Mouse (Mus musculus): ENCODE data around the gene Klhl7. TPM values are rescaled to one million over a fixed set of nuclear protein-coding genes. Genes with fewer than 3 reads are reported as not detected.

The Klhl7 gene
- total RNA-seq (2014; fragmentation: Nextera tagmentation) (11.1 and 13.7 TPM in 2 replicates), total RNA-seq (2017) (23.1 and 32.8 TPM in 2 replicates)

GRCm38 (mm10) chr5:24100106-24100809 is at the start of gene Klhl7:
Klhl7 (plus strand) TSS chr5:24100605.
- peak; percentile 81 for ATAC-seq (replicated peaks; ENCODE audit: low FRiP score, low TSS enrichment, poor library complexity, severe bottlenecking)

- 0 out of 2 replicates have a peak, but pooled peaks have one; percentile 35 for ATAC-seq (replicated peaks; ENCODE audit: low FRiP score, low TSS enrichment, poor library complexity, severe bottlenecking)
Measured at GRCm38 (mm10) chr5:24051755-24052675, 48.4 kb upstream of the Klhl7 start.

- peak; percentile 72 for ATAC-seq (replicated peaks; ENCODE audit: low FRiP score, low TSS enrichment, poor library complexity, severe bottlenecking)
Measured at GRCm38 (mm10) chr5:24053245-24054190, 46.9 kb upstream of the Klhl7 start.

- no peak for ATAC-seq (replicated peaks; ENCODE audit: low FRiP score, low TSS enrichment, poor library complexity, severe bottlenecking)
Measured at GRCm38 (mm10) chr5:24054382-24054781, 46.0 kb upstream of the Klhl7 start.

DNA sequence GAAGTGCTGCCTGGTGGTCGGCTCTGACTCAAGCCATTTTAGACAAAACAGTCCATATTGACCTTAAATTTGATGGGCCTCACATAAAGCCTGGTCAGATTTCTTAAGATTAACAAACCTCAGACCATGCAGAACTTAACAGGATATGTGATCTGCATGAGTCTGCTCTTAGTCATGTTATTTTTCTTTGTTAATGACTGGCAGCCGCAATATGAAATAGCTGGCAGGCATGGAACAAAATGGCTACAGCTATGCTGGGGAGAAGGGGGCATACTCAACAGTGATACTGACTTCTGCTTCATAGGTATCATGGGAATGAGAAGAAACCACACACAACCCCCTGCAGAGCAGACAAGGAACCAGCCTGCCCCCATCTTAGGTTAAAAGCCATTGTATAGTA is 43.5 kb upstream of the Klhl7 start:
- no peak for ATAC-seq (replicated peaks; ENCODE audit: low FRiP score, low TSS enrichment, poor library complexity, severe bottlenecking)

- ATAC-seq (replicated peaks; ENCODE audit: low FRiP score, low TSS enrichment, poor library complexity, severe bottlenecking), result no peak
Measured at GRCm38 (mm10) chr5:24057592-24057991, 42.8 kb upstream of the Klhl7 start.

DNA sequence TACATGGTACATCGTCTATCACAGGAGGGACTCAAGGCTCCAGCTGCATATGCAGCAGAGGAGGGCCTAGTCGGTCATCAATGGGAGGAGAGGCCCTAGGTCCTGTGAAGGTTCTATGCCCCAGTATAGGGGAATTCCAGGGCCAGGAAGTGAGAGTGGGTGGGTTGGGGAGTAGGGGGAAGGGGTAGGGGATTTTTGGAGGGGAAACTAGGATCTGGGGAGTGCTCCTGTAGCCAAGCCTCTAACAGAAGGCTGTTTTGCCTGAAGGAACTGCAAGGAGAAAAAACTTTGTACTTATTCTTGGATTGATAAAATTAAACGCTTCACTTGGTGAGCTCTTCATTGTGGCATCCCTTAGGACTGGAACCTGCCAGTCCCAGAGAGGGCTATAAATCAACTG is 39.5 kb upstream of the Klhl7 start:
- no peak for ATAC-seq (replicated peaks; ENCODE audit: low FRiP score, low TSS enrichment, poor library complexity, severe bottlenecking)

DNA sequence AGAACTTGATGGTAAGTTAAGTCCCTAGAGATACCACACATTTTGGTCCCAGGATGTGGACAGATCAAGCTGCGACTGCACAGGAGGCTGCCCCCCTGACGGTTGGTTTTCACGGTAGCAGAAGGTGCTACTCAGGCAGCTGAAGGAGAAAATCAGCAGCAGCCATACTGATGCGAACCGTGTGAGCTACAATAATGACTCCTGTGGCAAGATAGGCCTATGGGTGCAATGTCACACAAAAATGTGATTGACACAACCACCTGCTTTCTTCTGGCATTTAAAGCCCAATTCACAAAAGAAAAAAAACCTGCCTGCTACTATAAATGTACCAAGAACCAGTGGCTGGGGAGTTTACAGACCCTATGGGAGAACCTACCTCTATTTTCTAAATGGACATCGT is 37.4 kb upstream of the Klhl7 start:
- no peak for ATAC-seq (replicated peaks; ENCODE audit: low FRiP score, low TSS enrichment, poor library complexity, severe bottlenecking)

DNA sequence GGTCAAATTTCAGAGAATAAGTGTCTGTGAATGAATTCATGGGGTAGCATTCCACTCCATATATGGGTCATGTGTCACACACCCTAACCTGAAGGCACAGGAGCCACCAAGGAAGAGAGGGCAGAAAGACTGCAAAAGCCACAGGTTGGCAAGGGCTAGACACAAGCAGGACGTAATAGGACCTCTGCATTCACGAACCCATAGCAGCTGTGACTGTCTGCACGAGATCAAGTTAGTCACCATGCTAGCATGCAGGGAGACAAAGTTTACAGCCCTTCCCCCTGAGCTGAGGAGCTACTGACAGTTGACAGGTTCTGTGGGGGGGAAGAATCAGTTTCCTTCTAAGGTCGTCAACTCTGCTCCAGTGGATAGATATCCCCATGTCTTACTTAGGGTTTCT is 36.9 kb upstream of the Klhl7 start:
- ATAC-seq (replicated peaks; ENCODE audit: low FRiP score, low TSS enrichment, poor library complexity, severe bottlenecking), result no peak

- ATAC-seq (replicated peaks; ENCODE audit: low FRiP score, low TSS enrichment, poor library complexity, severe bottlenecking), result no peak
Measured at GRCm38 (mm10) chr5:24068955-24069354, 31.4 kb upstream of the Klhl7 start.

DNA sequence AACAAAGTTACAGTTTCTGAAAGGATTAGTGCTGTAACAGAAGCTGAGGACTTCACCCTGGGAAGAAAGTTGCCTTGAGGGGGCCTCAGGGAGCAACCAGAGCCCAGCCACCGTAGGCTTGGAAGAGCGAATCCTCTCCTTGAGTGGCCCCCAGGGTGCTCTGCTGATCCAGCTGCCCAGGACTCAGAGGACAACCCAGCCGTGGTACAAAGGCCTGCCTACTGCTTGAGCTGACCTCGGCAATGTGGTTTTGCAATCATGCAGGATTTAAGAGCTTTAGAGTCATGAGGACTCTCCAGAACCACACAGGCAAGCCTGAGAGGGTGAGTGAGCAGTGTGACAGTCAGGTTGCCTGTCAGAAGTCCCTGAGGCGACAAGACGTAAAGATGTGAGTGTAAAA is 28.4 kb upstream of the Klhl7 start:
- no peak for ATAC-seq (replicated peaks; ENCODE audit: low FRiP score, low TSS enrichment, poor library complexity, severe bottlenecking)

DNA sequence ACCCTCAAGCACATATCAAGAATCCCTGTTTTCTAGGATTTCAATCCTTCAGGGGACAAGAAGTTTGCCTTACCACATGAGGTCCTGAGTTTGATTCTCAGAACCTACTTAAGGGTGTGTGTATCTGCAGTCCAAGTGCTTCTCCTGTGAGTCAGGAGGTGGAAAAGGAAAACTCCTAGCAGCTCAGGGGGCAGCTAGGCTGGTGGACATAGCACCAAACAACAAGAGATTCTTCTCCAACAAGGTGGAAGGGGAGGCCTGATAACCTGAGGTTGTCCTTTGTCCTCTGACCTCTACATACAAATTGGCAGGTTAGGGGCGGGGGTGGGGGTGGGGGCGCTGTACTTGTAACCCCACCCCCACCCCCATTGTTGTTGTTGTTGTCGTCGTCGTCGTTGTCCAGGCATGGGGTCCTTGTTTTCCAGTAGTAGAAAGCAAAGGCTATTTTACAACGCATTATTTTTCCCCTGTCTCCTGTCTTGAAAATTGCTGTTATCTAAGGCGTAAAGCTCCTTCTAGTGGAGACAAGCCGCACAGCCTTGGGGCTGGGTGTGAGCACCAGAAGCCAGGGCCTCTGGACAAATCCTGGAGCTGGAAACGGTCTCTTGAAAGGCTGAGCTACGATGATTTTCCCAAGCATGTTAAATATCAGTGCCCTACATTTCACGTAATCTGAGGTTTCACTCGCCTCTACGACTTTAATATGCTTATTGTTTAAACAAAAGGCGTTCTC is 23.3 kb upstream of the Klhl7 start:
- peak; percentile 84 for ATAC-seq (replicated peaks; ENCODE audit: low FRiP score, low TSS enrichment, poor library complexity, severe bottlenecking)

DNA sequence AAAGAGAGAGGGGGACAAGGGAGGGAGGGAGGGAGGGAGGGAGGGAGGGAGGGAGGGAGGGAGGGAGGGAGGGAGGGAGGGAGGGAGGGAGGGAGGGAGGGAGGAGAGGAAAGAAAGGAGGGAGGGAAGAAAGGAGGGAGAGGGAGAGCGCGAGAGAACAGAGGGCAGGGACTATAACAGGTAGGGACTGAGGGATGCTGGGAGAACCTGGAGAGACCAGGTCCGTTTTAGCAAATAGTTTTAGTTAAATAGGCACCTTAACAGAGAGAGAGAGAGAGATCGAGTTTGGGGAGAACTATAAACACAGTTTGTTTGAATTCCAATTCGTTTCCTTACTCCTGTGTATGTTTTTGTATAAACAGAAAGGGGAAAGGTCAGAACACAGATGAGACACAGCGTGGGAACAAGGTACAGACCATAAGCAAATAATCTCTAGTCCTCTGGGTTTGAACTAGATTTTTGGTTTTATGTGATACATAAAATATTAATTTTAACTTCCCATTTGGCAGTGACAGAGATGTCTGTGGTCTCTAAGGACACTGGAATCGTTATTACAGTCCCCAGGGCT is 22.6 kb upstream of the Klhl7 start:
- ATAC-seq (replicated peaks; ENCODE audit: low FRiP score, low TSS enrichment, poor library complexity, severe bottlenecking), result no peak

GRCm38 (mm10) chr5:24078420-24079179 is 21.8 kb upstream of the Klhl7 start:
- ATAC-seq (replicated peaks; ENCODE audit: low FRiP score, low TSS enrichment, poor library complexity, severe bottlenecking), result 0 out of 2 replicates have a peak, but pooled peaks have one; percentile 69

DNA sequence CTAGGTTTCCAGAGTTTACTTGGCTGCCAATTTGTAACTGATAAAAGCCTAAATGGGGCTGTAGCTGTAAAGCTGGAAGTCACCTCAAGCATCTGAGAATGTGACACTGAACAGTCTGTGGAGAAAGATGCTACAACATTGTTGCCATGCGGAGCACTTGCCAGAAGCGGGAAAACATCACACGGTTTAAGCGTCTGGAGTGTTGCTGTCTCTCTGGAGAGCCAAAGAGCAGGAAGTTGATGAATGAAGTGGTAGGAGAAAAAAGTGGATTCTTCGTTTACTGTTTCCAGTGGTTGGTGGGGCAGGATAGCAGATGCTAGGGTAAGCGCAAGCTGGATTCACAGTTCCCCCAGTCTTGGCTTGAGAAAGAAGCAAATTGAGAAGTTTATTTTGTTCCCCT is 19.6 kb upstream of the Klhl7 start:
- no peak for ATAC-seq (replicated peaks; ENCODE audit: low FRiP score, low TSS enrichment, poor library complexity, severe bottlenecking)

- no peak for ATAC-seq (replicated peaks; ENCODE audit: low FRiP score, low TSS enrichment, poor library complexity, severe bottlenecking)
Measured at GRCm38 (mm10) chr5:24084835-24085234, 15.6 kb upstream of the Klhl7 start.

GRCm38 (mm10) chr5:24086241-24086640 is 14.2 kb upstream of the Klhl7 start:
- ATAC-seq (replicated peaks; ENCODE audit: low FRiP score, low TSS enrichment, poor library complexity, severe bottlenecking), result no peak

DNA sequence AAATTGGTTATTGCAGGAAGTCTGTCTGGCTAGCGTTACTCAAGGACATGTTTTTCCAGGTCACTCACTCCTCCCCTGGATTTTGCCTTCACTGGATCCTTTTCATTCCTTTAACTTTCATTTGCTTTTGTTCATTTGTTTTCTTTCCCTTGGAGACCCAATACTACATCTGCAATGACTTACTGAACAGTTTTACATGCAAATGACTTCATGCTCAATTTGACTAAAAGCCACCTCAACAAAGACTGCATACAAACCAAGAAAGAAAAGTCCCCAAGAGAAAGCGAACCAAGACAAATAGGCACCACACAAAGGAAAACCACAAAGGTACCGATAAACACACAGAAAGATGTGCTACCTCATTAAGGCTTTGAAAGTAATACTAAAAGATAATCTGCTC is 13.5 kb upstream of the Klhl7 start:
- ATAC-seq (replicated peaks; ENCODE audit: low FRiP score, low TSS enrichment, poor library complexity, severe bottlenecking), result no peak

All from megakaryocyte-erythroid progenitor cell, adult 5-6 weeks (primary cell).